Comparison of ENCODE assay signal across 8 mouse cellular contexts in genomic region chr5:32134903-32135335, GRCm38 (mm10). TPM values are rescaled to one million over a fixed set of nuclear protein-coding genes. Genes with fewer than 3 reads are reported as not detected.
A peak's percentile ranks its signal among the peaks of the same experiment; 100 is the strongest.
DNase-seq lines count a peak whose midpoint lies in the region; ATAC-seq and TF ChIP-seq lines count a peak whose summit lies in the region.

No protein-coding gene starts in this region.

- peak overlapping the region; percentile 100 for H3K27ac ChIP-seq in heart, embryonic 13.5 days (replicated peaks)
- H3K27ac ChIP-seq in midbrain, embryonic 10.5 days (replicated peaks) = peak overlapping the region; percentile 87
- H3K27ac ChIP-seq in stomach, postnatal 0 days (replicated peaks) = peak overlapping the region; percentile 100

- 0% methylated on average over 28 of the region's 54 CpGs for WGBS in heart, embryonic 13.5 days
- 0% methylated on average over 49 of the region's 54 CpGs for WGBS in midbrain, embryonic 10.5 days
- 1% methylated on average over 47 of the region's 54 CpGs for WGBS in stomach, postnatal 0 days

- H3K4me3 ChIP-seq in heart, embryonic 13.5 days = peak overlapping the region; percentile 90
- peak overlapping the region; percentile 69 for H3K4me3 ChIP-seq in midbrain, embryonic 10.5 days
- peak overlapping the region; percentile 95 for H3K4me3 ChIP-seq in stomach, postnatal 0 days (ENCODE audit: low read depth, low read length)

- TF ChIP-seq CTCF in stomach, postnatal 0 days (IDR thresholded peaks at IDR 0.05; ENCODE audit: low read depth) = peak; percentile 49; the same call in 1 of the 2 replicates

- peak; percentile 66 for DNase-seq in left cerebral cortex, adult 11 months (ENCODE audit: low spot score)
- DNase-seq in left cerebral cortex, adult 8-10 months (ENCODE audit: low spot score in 2 of 2) = no peak
- peak; percentile 90 for DNase-seq in adrenal gland, adult 2 months
- DNase-seq in layer of hippocampus, postnatal 10 days (ENCODE audit: low spot score in 2 of 2) = peak; percentile 69 to 76
- DNase-seq in midbrain, embryonic 10.5 days (ENCODE audit: low spot score) = no peak
- DNase-seq in stomach, postnatal 0 days (ENCODE audit: low spot score) = peak; percentile 91
- DNase-seq in cerebellum, postnatal 10 days = no peak

- peaks cover 46% of the 10 kb centered on the region for H3K4me1 ChIP-seq in heart, embryonic 13.5 days
- peaks cover 48% of the 10 kb centered on the region for H3K4me1 ChIP-seq in midbrain, embryonic 10.5 days
- 0 out of 2 replicates have a peak, but pooled peaks cover 2% of the 10 kb centered on the region for H3K4me1 ChIP-seq in stomach, postnatal 0 days (replicated peaks; ENCODE audit: control insufficient read depth, insufficient read depth)

- H3K27me3 ChIP-seq in heart, embryonic 13.5 days (replicated peaks) = no peaks in the 10 kb centered on the region; the same call in 1 of the 2 replicates
- peaks cover 97% of the 10 kb centered on the region for H3K27me3 ChIP-seq in midbrain, embryonic 10.5 days (ENCODE audit: low read depth, poor library complexity, severe bottlenecking)
- H3K27me3 ChIP-seq in stomach, postnatal 0 days (ENCODE audit: control insufficient read depth, insufficient read depth, low read length) = no peaks in the 10 kb centered on the region

- peak; percentile 38; the same call in 1 of the 2 replicates for ATAC-seq in heart, embryonic 13.5 days (ENCODE audit: extremely low read depth, insufficient number of reproducible peaks, low FRiP score, low TSS enrichment)
- ATAC-seq in stomach, postnatal 0 days (ENCODE audit: low FRiP score, low TSS enrichment) = peak; percentile 61

- peak overlapping the region; percentile 96 for H3K9ac ChIP-seq in heart, embryonic 13.5 days
- H3K9ac ChIP-seq in stomach, postnatal 0 days (ENCODE audit: low read length) = peak overlapping the region; percentile 77

- no peaks in the 10 kb centered on the region for H3K36me3 ChIP-seq in heart, embryonic 13.5 days
- no peaks in the 10 kb centered on the region for H3K36me3 ChIP-seq in midbrain, embryonic 10.5 days
- H3K36me3 ChIP-seq in stomach, postnatal 0 days (ENCODE audit: control insufficient read depth, insufficient read depth, low read length) = no peaks in the 10 kb centered on the region

- H3K9me3 ChIP-seq in heart, embryonic 13.5 days = no peaks in the 10 kb centered on the region
- no peaks in the 10 kb centered on the region for H3K9me3 ChIP-seq in midbrain, embryonic 10.5 days (replicated peaks)
- no peaks in the 10 kb centered on the region for H3K9me3 ChIP-seq in stomach, postnatal 0 days (ENCODE audit: control insufficient read depth, low read length)

- peak overlapping the region; percentile 95 for H3K4me2 ChIP-seq in heart, embryonic 13.5 days
- peak overlapping the region; percentile 79 for H3K4me2 ChIP-seq in stomach, postnatal 0 days (replicated peaks; ENCODE audit: low read depth)

- TF ChIP-seq EP300 in stomach, postnatal 0 days (optimal IDR thresholded peaks at IDR 0.05) = peak; percentile 50

RNA-seq across cellular contexts. Expression of gene Fosl2, which starts 0.7 kb away (rescaled TPM):
- 10 to 100 TPM; 25.9 to 30.3 (median 28.4) TPM for total RNA-seq in left cerebral cortex, adult 8-10 months (2022)
- total RNA-seq in adrenal gland, adult 2 months (2021) = 100 to 1,000 TPM; 275 to 347 TPM
- 186 and 248 TPM in 2 replicates for polyA plus RNA-seq in adrenal gland, adult 2 months (2012; rRNA removed)
- polyA plus RNA-seq in heart, embryonic 13.5 days (2015; fragmentation: Nextera tagmentation; extraction: Ambion mirVana) = 2.0 TPM in 2 replicates
- total RNA-seq in layer of hippocampus, postnatal 10 days (2021) = 10 to 100 TPM; 51.7 to 54.5 TPM
- 0.40 and 0.41 TPM in 2 replicates for polyA plus RNA-seq in midbrain, embryonic 10.5 days (2016; fragmentation: Nextera tagmentation; extraction: Ambion mirVana)
- 10.5 and 11.7 TPM in 2 replicates for polyA plus RNA-seq in stomach, postnatal 0 days (2015; fragmentation: Nextera tagmentation; extraction: Ambion mirVana)

Comparison
In these comparisons a context has a peak if more than half of its experiments do, and no peak if none do; other contexts are left out.
1. DNase-seq: peak in left cerebral cortex, adult 11 months (single experiment), adrenal gland, adult 2 months (single experiment), layer of hippocampus, postnatal 10 days (2 of 2) and stomach, postnatal 0 days (single experiment); none in left cerebral cortex, adult 8-10 months (0 of 2), midbrain, embryonic 10.5 days (single experiment) and cerebellum, postnatal 10 days (0 of 2).
2. RNA of gene Fosl2, which starts 0.7 kb away (polyA plus RNA-seq): 186 to 248 TPM in adrenal gland, adult 2 months; 10.5 to 11.7 TPM in stomach, postnatal 0 days, 2.0 TPM in heart, embryonic 13.5 days and 0.40 to 0.41 TPM in midbrain, embryonic 10.5 days; every median in the first group is over 10 times any median in the second.
3. Peak in every context shown above with its lines, with median percentiles within 50 percentile points of each other: H3K27ac ChIP-seq and H3K4me3 ChIP-seq.